16 mouse cellular contexts compared by ENCODE assay signal in genomic region chr1:164799161-164799560, GRCm38 (mm10). TPM values are rescaled to one million over a fixed set of nuclear protein-coding genes. Genes with fewer than 3 reads are reported as not detected.
A peak's percentile ranks its signal among the peaks of the same experiment; 100 is the strongest.
DNase-seq lines count a peak whose midpoint lies in the region; ATAC-seq and TF ChIP-seq lines count a peak whose summit lies in the region.
"Had no signal": no experiment of that assay in that cellular context is flagged by ENCODE, and none has a peak within 500 bp of the region (broad histone marks: within the 10 kb centered on the region; RNA-seq: fewer than 3 reads in every experiment).

No protein-coding gene starts in this region.

- TF ChIP-seq CTCF in forebrain, postnatal 0 days (IDR thresholded peaks at IDR 0.05; ENCODE audit: low read depth) = no peak
- no peak for TF ChIP-seq CTCF in olfactory bulb, adult 2 months (IDR thresholded peaks at IDR 0.05; ENCODE audit: insufficient read depth, low read depth, low read length)

- DNase-seq in forebrain, postnatal 0 days = peak; percentile 54
- no peak for DNase-seq in forebrain, embryonic 10.5 days (ENCODE audit: extremely low spot score, low spot score)
- DNase-seq in heart, postnatal 14 days = no peak
- DNase-seq in brain, adult 2 months (ENCODE audit: low read depth, low spot score) = peak; percentile 83
- no peak for DNase-seq in thymus, adult 18-20 months
- DNase-seq: embryo, embryonic 11 days; thymus, postnatal 25 days had no signal

- H3K27me3 ChIP-seq in forebrain, postnatal 0 days (ENCODE audit: insufficient read depth, low read length) = no peaks in the 10 kb centered on the region
- no peaks in the 10 kb centered on the region for H3K27me3 ChIP-seq in forebrain, embryonic 10.5 days (ENCODE audit: poor library complexity, severe bottlenecking)
- H3K27me3 ChIP-seq in heart, embryonic 16.5 days (ENCODE audit: control insufficient read depth, insufficient read depth, low read length) = no peaks in the 10 kb centered on the region
- H3K27me3 ChIP-seq: heart, embryonic 13.5 days; hindbrain, embryonic 15.5 days; intestine, embryonic 15.5 days had no signal

- H3K9ac ChIP-seq in forebrain, postnatal 0 days = no peak overlapping the region
- no peak overlapping the region for H3K9ac ChIP-seq in heart, embryonic 16.5 days (ENCODE audit: low read length)
- H3K9ac ChIP-seq: hindbrain, embryonic 15.5 days; intestine, embryonic 15.5 days had no signal

- intact Hi-C loops in heart, postnatal 14 days (cut with DNase I) = no loop called here

- no peaks in the 10 kb centered on the region for H3K9me3 ChIP-seq in forebrain, postnatal 0 days (ENCODE audit: low read length)
- H3K9me3 ChIP-seq in forebrain, embryonic 10.5 days = no peaks in the 10 kb centered on the region
- H3K9me3 ChIP-seq in heart, embryonic 16.5 days (replicated peaks; ENCODE audit: control insufficient read depth, low read length) = no peaks in the 10 kb centered on the region
- H3K9me3 ChIP-seq: heart, embryonic 13.5 days; hindbrain, embryonic 15.5 days; intestine, embryonic 15.5 days; midbrain, embryonic 10.5 days had no signal

- no peak overlapping the region for H3K4me2 ChIP-seq in forebrain, postnatal 0 days (ENCODE audit: low read depth)
- peak overlapping the region; percentile 0 for H3K4me2 ChIP-seq in heart, embryonic 16.5 days (ENCODE audit: low read depth, low read length)
- H3K4me2 ChIP-seq: heart, embryonic 13.5 days; hindbrain, embryonic 15.5 days; intestine, embryonic 15.5 days had no signal

- TF ChIP-seq POLR2A in olfactory bulb, adult 2 months (IDR thresholded peaks at IDR 0.05; ENCODE audit: insufficient read depth, low read depth, low read length) = no peak

- peak; percentile 79 for ATAC-seq in forebrain, postnatal 0 days
- no peak for ATAC-seq in heart, embryonic 16.5 days (replicated peaks; ENCODE audit: extremely low read depth, insufficient read depth, low FRiP score)
- ATAC-seq: intestine, embryonic 15.5 days; midbrain, embryonic 16.5 days had no signal

- H3K36me3 ChIP-seq in forebrain, postnatal 0 days (ENCODE audit: insufficient read depth) = no peaks in the 10 kb centered on the region
- H3K36me3 ChIP-seq in forebrain, embryonic 10.5 days (replicated peaks) = no peaks in the 10 kb centered on the region
- no peaks in the 10 kb centered on the region for H3K36me3 ChIP-seq in heart, embryonic 16.5 days (ENCODE audit: control insufficient read depth, insufficient read depth)
- H3K36me3 ChIP-seq: heart, embryonic 13.5 days; hindbrain, embryonic 15.5 days; intestine, embryonic 15.5 days; midbrain, embryonic 10.5 days had no signal

- H3K4me3 ChIP-seq in forebrain, postnatal 0 days (ENCODE audit: low read depth, low read length) = no peak overlapping the region
- no peak overlapping the region for H3K4me3 ChIP-seq in forebrain, embryonic 10.5 days
- H3K4me3 ChIP-seq in heart, embryonic 16.5 days (ENCODE audit: low read length) = no peak overlapping the region
- H3K4me3 ChIP-seq in olfactory bulb, adult 2 months (ENCODE audit: insufficient read depth, low read depth, low read length) = no peak overlapping the region
- H3K4me3 ChIP-seq: heart, embryonic 13.5 days; hindbrain, embryonic 15.5 days; intestine, embryonic 15.5 days; midbrain, embryonic 10.5 days had no signal

- no peaks in the 10 kb centered on the region for H3K4me1 ChIP-seq in forebrain, postnatal 0 days (ENCODE audit: insufficient read depth)
- H3K4me1 ChIP-seq in forebrain, embryonic 10.5 days = no peaks in the 10 kb centered on the region
- peaks cover 3% of the 10 kb centered on the region; the same call in 1 of the 2 replicates for H3K4me1 ChIP-seq in heart, embryonic 16.5 days (ENCODE audit: control insufficient read depth, insufficient read depth, low read length)
- peaks cover 19% of the 10 kb centered on the region for H3K4me1 ChIP-seq in olfactory bulb, adult 2 months (ENCODE audit: control insufficient read depth, insufficient read depth, low read length)
- H3K4me1 ChIP-seq: midbrain, embryonic 10.5 days had no signal

- WGBS in forebrain, postnatal 0 days = 16% methylated on average over 3 of the region's 3 CpGs
- WGBS in forebrain, embryonic 10.5 days = 65% methylated on average over 3 of the region's 3 CpGs
- 75% methylated on average over 3 of the region's 3 CpGs for WGBS in heart, embryonic 16.5 days
- WGBS in olfactory bulb, adult 2 months = 18% methylated on average over 3 of the region's 3 CpGs

- peak overlapping the region; percentile 21; the same call in 1 of the 2 replicates for H3K27ac ChIP-seq in forebrain, postnatal 0 days (ENCODE audit: low read depth, low read length)
- no peak overlapping the region for H3K27ac ChIP-seq in forebrain, embryonic 10.5 days
- H3K27ac ChIP-seq in heart, embryonic 16.5 days (ENCODE audit: low read length) = no peak overlapping the region; the same call in 1 of the 2 replicates
- H3K27ac ChIP-seq in olfactory bulb, adult 2 months (ENCODE audit: insufficient read depth, low read depth, low read length) = peak overlapping the region; percentile 97
- H3K27ac ChIP-seq: hindbrain, embryonic 15.5 days; intestine, embryonic 15.5 days had no signal

RNA-seq across cellular contexts. Expression of gene Dpt, which starts 2.7 kb away (rescaled TPM):
- not detected in 2 replicates for total RNA-seq in forebrain, postnatal 0 days (2014; rRNA removed)
- polyA plus RNA-seq in forebrain, postnatal 0 days (2015; fragmentation: Nextera tagmentation; extraction: Ambion mirVana) = 0.26 and 0.40 TPM in 2 replicates
- not detected in 2 replicates for polyA plus RNA-seq in forebrain, embryonic 10.5 days (2016; fragmentation: Nextera tagmentation; extraction: Ambion mirVana)
- 86.5 and 96.2 TPM in 2 replicates for polyA plus RNA-seq in heart, embryonic 16.5 days (2015; fragmentation: Nextera tagmentation; extraction: Ambion mirVana)
- 100 to 1,000 TPM; 149 to 156 TPM for total RNA-seq in heart, postnatal 14 days (2021)
- polyA plus RNA-seq in olfactory bulb, adult 2 months (2012; ENCODE audit: insufficient read depth, insufficient read length, low replicate concordance, missing spikeins) = not detected in 2 replicates
- total RNA-seq: ES-E14; neutrophil, adult 5-6 weeks had no signal
- polyA plus RNA-seq: midbrain, embryonic 10.5 days had no signal

Comparison
In these comparisons a context has a peak if more than half of its experiments do, and no peak if none do; other contexts are left out.
1. DNase-seq: peak in forebrain, postnatal 0 days (single experiment) and brain, adult 2 months (single experiment); none in forebrain, embryonic 10.5 days (single experiment), heart, postnatal 14 days (0 of 2) and thymus, adult 18-20 months (0 of 2).
2. H3K27ac ChIP-seq: peak in forebrain, postnatal 0 days (single experiment) and olfactory bulb, adult 2 months (single experiment); none in forebrain, embryonic 10.5 days (single experiment) and heart, embryonic 16.5 days (single experiment).
3. RNA of gene Dpt, which starts 2.7 kb away (polyA plus RNA-seq): 86.5 to 96.2 TPM in heart, embryonic 16.5 days; 0.26 to 0.40 TPM in forebrain, postnatal 0 days, not detected in forebrain, embryonic 10.5 days and not detected in olfactory bulb, adult 2 months; every median in the first group is over 10 times any median in the second.